Mouse (Mus musculus): ENCODE data around the gene 2510009E07Rik.

DNA sequence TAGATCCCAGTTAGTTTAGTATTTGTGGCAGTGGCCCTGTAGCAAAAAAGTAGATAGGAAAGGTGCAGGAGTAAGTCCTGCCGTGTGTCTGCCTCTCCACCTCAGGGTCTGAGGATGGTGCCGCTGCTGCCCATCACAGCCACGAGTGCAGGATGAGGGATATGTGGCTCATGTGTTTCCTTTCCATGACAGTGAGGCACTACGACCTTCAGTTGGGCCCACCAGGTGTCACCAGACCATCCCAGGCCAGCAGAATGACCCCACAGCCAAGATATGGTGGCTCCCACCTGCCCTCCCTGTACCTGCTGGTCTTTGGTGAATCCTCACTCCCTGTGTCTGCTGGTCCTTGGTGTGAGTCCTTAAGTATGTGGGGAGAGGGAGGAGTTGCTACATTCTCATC is 43.3 kb downstream of the 2510009E07Rik start:
- TF ChIP-seq CTCF (IDR thresholded peaks at IDR 0.05; ENCODE audit: low read depth) (no peak), EP300 (IDR thresholded peaks at IDR 0.05; ENCODE audit: low read depth) (no peak)

All from liver, embryonic 14.5 days (tissue).